Mouse (Mus musculus) testis, postnatal 10 days (tissue): ENCODE data around the gene Rhox4d.
"Not testable (repeated sequence)": the region's sequence is repeated elsewhere in the genome, so short reads cannot be mapped to it uniquely, and the experiment has no call there.

Source experiments
- DNase-seq: peaks from one replicate; pipeline ENCODE4 v3.0.0; 2021; ENCODE audit warnings: low spot score

The Rhox4d gene

DNA sequence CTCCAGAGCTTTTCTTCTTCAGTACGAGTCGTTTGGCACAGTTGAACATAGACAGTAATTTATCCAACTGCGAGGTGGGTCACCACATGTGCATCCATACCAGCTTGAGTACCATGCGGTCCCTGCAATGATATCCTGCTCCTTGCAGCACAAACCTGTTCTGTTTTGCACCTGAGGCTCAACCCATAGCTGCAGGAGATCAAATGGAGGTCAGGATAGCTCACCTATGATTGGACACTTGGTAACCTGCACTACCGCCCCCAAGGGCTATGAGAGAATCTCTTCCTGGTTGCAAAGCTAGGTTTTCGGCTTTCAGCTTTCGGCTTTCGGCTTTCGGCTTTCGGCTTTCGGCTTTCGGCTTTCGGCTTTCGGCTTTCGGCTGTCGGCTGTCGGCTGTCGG, at the start of gene Rhox4d:
Rhox4d (plus strand) TSS at position 301 of the 400 bp plus-strand sequence.
- not testable (repeated sequence) for DNase-seq

DNA sequence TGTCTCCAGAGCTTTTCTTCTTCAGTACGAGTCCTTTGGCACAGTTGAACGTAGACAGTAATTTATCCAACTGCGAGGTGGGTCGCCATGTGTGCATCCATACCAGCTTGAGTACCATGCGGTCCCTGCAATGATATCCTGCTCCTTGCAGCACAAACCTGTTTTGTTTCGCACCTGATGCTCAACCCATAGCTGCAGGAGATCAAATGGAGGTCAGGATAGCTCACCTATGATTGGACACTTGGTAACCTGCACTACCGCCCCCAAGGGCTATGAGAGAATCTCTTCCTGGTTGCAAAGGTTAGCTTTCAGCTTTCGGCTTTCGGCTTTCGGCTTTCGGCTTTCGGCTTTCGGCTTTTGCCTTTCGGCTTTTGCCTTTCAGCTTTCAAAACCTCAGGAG, 34.1 kb upstream of the Rhox4d start, which contains the start of gene Rhox4c:
Rhox4c (plus strand) TSS at position 301 of the 400 bp plus-strand sequence.
- not testable (repeated sequence) for DNase-seq

DNA sequence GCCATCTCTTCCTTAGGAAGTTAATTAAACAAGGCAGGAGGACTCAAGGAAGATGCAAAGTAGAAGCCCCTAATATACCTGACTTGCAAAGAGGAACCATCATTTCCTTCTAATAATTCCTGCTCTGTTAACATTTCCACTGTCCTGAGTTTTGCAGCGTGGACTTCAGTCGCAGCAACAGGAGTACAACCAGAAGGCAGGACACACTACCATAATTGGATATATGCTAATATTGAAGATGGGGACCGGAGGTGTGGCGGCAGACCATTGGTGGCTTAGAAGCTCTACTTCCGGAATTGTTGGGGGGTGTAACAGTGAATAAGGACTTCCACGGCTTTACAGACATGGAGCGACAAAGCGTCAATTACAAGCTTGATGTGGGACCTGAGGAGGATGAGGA, 16.0 kb downstream of the Rhox4d start, which contains the start of gene Rhox2e:
Rhox2e (plus strand) TSS at position 301 of the 400 bp plus-strand sequence.
- DNase-seq, result not testable (repeated sequence)

DNA sequence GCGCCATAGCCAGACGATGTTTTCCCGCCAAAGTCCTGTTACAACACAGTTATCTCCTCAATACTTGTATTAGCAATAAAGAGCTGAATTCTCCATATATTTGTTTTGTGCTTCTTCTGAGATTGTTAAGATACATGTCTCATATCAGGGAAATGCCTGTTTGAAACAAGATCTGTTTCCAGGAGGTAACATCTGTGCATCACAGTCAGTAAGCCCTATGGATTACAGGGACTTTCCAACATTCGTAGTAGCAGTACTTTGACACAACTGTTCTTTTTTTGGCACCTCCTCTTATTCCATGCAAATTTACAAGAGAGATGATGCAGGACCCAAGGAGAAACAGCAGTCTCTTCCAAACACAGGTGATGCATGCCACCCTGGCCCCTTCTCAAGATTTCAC, 27.6 kb downstream of the Rhox4d start, which contains the start of gene Rhox3e:
Rhox3e (plus strand) TSS at position 301 of the 400 bp plus-strand sequence.
- not testable (repeated sequence) for DNase-seq

DNA sequence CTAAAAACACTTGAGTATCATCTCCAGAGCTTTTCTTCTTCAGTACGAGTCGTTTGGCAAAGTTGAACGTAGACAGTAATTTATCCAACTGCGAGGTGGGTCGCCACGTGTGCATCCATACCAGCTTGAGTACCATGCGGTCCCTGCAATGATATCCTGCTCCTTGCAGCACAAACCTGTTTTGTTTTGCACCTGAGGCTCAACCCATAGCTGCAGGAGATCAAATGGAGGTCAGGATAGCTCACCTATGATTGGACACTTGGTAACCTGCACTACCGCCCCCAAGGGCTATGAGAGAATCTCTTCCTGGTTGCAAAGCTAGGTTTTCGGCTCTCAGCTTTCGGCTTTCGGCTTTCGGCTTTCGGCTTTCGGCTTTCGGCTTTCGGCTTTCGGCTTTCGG, 43.0 kb downstream of the Rhox4d start, which contains the start of gene Rhox4e:
Rhox4e (plus strand) TSS at position 301 of the 400 bp plus-strand sequence.
- DNase-seq, result not testable (repeated sequence)
